Mouse (Mus musculus) olfactory bulb, adult 2 months (tissue): Measurements from ENCODE around the gene Rcc1l. TPM values are rescaled to one million over a fixed set of nuclear protein-coding genes. Genes with fewer than 3 reads are reported as not detected.

Experiments
- H3K27ac ChIP-seq: fragments of 200-500 bp; 2 replicates; pipeline ENCODE4 v1.5.1; 2012; ENCODE audit warnings: low read depth, low read length; ENCODE audit not compliant: insufficient read depth
- H3K4me1 ChIP-seq: fragments of 200-500 bp; 2 replicates; pipeline ENCODE4 v1.6.1; 2012; ENCODE audit warnings: low read length; ENCODE audit not compliant: control insufficient read depth, insufficient read depth
- H3K4me3 ChIP-seq: fragments of 200-500 bp; 2 replicates; pipeline ENCODE4 v1.5.1; 2012; ENCODE audit warnings: mild to moderate bottlenecking, low read depth, low read length, moderate library complexity; ENCODE audit not compliant: insufficient read depth
- CTCF ChIP-seq: fragments of 200-500 bp; IDR thresholded peaks from 2 replicates; pipeline ENCODE4 v1.5.1; 2012; ENCODE audit warnings: low read depth, mild to moderate bottlenecking, low read length, moderate library complexity; ENCODE audit not compliant: insufficient read depth
- POLR2A ChIP-seq: fragments of 200-500 bp; IDR thresholded peaks from 2 replicates; pipeline ENCODE4 v1.6.1; 2012; ENCODE audit warnings: mild to moderate bottlenecking, low read depth, low read length, moderate library complexity; ENCODE audit not compliant: insufficient read depth
- WGBS: fragments of 180-500 bp; shearing (Covaris S2); methylation state at CpG from one replicate; pipeline ENCODE4 v1.1.7; 2018; 5-methylcytosine and 5-hydroxymethylcytosine counted together
- polyA plus RNA-seq: library from polyadenylated mRNA; stranded (reverse); fragments of >200 nt; gene quantifications from 2 replicates; pipeline ENCODE4 v1.2.4, GENCODE M21; 2012; ENCODE audit warnings: low replicate concordance; ENCODE audit not compliant: missing spikeins, insufficient read depth, insufficient read length

Gene Rcc1l
- polyA plus RNA-seq, 1 experiment: not detected

GRCm38 (mm10) chr5:134126232-134126631 is 50.3 kb downstream of the Rcc1l start:
- TF ChIP-seq POLR2A: no peak
- no peak for TF ChIP-seq CTCF
- Histone ChIP-seq H3K4me3 (no peak overlapping the region), H3K4me1 (no peaks in the 10 kb centered on the region), H3K27ac (no peak overlapping the region)
- WGBS: 85% methylated on average over 2 of the region's 2 CpGs

GRCm38 (mm10) chr5:134123846-134124245 is 52.7 kb downstream of the Rcc1l start:
- H3K4me1 ChIP-seq: no peaks in the 10 kb centered on the region
- WGBS: 87% methylated on average over 6 of the region's 6 CpGs

DNA sequence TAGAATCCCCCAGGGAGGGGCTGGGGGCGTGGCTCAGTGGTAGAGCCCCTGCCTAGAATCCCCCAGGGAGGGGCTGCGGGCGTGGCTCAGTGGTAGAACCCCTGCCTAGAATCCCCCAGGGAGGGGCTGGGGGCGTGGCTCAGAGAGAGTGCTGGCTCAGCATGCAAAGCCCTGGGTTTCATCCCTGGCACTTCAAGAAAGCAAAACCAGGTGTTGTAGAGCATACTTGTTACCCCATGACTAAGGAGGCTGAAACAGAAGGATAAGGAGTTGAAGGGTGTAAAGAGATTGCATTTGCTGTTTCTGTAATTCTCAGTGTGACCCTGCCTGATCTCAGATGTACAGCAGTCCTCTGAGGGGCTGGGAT is 54.7 kb downstream of the Rcc1l start:
- Histone ChIP-seq H3K27ac (no peak overlapping the region), H3K4me3 (no peak overlapping the region), H3K4me1 (no peaks in the 10 kb centered on the region)
- TF ChIP-seq CTCF (no peak), POLR2A (no peak)
- WGBS: 90% methylated on average over 4 of the region's 4 CpGs

More at GRCm38 (mm10) chr5:134123846-134124245, 52.7 kb downstream of the Rcc1l start:
- H3K4me3 ChIP-seq: no peak overlapping the region
- H3K27ac ChIP-seq: no peak overlapping the region
- TF ChIP-seq CTCF (no peak), POLR2A (no peak)

- WGBS: 79% methylated on average over 9 of the region's 9 CpGs
Measured at GRCm38 (mm10) chr5:134121138-134121892, 55.3 kb downstream of the Rcc1l start.

GRCm38 (mm10) chr5:134120135-134120534 is 56.4 kb downstream of the Rcc1l start:
- 93% methylated on average over 3 of the region's 3 CpGs for WGBS
- Histone ChIP-seq H3K27ac (no peak overlapping the region), H3K4me3 (no peak overlapping the region), H3K4me1 (no peaks in the 10 kb centered on the region)
- no peak for TF ChIP-seq POLR2A
- TF ChIP-seq CTCF: no peak

More at GRCm38 (mm10) chr5:134121138-134121892, 55.3 kb downstream of the Rcc1l start:
- Histone ChIP-seq H3K27ac (no peak overlapping the region), H3K4me3 (no peak overlapping the region), H3K4me1 (no peaks in the 10 kb centered on the region)
- TF ChIP-seq CTCF: no peak
- no peak for TF ChIP-seq POLR2A

DNA sequence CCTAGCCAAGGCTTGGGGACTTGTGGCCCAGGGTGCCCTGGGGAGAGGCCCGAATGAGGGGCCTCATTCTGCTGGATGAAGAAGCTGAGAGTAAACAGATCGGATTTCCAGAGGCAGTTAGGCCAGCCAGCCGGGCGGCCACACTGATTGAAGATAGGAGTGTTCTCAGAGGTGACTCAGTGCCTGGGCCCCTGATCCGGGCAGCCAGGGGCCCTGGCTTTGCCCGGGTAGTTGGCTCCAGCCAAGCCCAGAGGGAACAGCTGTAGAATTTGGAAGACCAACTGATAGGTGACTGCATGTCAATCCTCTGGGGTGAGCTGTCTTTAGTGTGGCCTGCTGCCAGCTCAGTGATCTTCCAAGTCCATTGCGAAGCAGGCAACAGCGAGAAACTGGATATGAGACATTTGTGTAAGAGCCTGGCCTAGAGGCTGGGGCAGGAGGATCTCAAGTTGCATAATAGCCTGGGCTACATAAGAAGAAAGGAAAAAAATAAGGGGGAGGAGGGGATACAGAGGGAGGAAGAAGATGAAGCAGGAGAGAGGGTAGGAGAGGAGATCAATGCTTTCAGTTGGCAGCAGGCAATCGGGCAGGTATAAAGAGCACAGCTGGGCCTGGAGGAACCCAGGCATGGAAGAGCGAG is 57.0 kb downstream of the Rcc1l start:
- Histone ChIP-seq H3K4me3 (no peak overlapping the region), H3K27ac (no peak overlapping the region), H3K4me1 (no peaks in the 10 kb centered on the region)
- WGBS: 83% methylated on average over 10 of the region's 10 CpGs
- TF ChIP-seq CTCF (no peak), POLR2A (no peak)

DNA sequence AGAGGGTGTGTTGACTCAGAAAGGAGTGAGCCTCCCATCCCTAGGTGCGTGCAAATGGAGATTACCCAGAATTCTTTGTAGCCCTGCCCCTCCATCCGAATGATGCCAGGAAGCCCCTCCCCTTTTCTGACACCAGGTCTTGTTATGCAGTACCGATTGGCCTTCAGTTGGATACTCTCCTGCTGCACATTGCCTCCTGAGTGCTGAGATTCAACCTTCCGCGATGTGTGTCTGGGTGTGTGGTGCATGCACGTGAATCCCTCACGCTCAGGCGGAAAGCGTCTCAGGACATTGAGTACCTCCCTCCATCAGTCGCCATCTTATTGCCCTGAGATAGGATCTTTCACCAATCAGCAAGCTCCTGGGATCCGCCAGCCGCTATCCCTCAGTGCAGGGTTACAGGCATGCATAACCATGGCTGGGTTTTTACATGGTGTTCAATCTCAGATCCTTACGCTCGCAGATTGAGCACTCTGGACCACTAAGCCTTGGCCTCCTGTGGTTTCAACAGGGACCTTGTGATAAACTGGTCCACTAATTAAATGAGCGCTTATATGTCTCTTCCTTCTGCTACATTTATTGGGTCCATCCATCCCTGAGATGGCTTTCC is 57.7 kb downstream of the Rcc1l start:
- no peak overlapping the region for H3K27ac ChIP-seq
- no peaks in the 10 kb centered on the region for H3K4me1 ChIP-seq
- TF ChIP-seq CTCF: no peak
- no peak for TF ChIP-seq POLR2A
- no peak overlapping the region for H3K4me3 ChIP-seq
- WGBS: 96% methylated on average over 15 of the region's 15 CpGs

DNA sequence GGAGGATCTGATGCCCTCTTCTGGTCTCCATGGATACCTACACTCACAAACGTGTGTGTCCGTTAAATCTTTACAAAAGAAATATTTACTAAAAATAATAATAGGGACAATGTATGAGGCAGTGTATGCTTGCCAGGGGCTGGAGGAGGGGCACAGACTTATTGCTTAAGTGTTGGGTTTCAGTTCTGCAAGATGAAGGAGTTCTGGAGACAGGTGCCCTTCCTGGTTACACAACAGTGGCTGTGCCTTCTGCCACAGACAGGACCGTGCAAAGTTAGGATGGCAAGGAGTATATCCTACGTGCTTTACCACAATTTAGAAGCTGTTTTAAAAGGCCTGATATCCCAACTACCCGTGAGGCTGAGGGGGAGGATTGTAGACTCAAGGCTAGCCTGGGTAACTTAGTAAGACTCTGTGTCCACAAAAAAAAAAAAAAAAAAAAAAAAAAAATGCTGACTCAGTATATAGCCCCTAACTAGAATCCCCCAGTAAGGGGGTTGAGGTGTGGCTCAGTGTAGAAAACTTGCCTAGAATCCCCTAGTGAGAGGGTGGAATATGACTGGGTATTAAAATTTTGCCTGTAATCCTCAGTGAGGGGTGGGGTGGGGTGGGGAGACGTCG is 60.8 kb downstream of the Rcc1l start:
- Histone ChIP-seq H3K4me1 (no peaks in the 10 kb centered on the region), H3K27ac (no peak overlapping the region), H3K4me3 (no peak overlapping the region)
- TF ChIP-seq POLR2A: no peak
- TF ChIP-seq CTCF: no peak
- WGBS: 93% methylated on average over 7 of the region's 7 CpGs

- H3K4me3 ChIP-seq: no peak overlapping the region
- no peaks in the 10 kb centered on the region for H3K4me1 ChIP-seq
- WGBS: 85% methylated on average over 5 of the region's 5 CpGs
- no peak overlapping the region for H3K27ac ChIP-seq
- TF ChIP-seq POLR2A (no peak), CTCF (no peak)
Measured at GRCm38 (mm10) chr5:134114981-134115380, 61.6 kb downstream of the Rcc1l start.
